Mouse (Mus musculus): Measurements from ENCODE around the gene Sestd1. TPM values are rescaled to one million over a fixed set of nuclear protein-coding genes. Genes with fewer than 3 reads are reported as not detected.
A peak's percentile ranks its signal among the peaks of the same experiment; 100 is the strongest.

The Sestd1 gene
- total RNA-seq, 1 experiment from 2014 or later: 20.3 TPM

GRCm38 (mm10) chr2:77270781-77271180 is 9.6 kb downstream of the Sestd1 start:
- DNase-seq: no peak

GRCm38 (mm10) chr2:77270136-77270535 is 10.3 kb downstream of the Sestd1 start:
- DNase-seq: no peak

- no peak for DNase-seq
These were observed 11.7 kb downstream of the Sestd1 start for GRCm38 (mm10) chr2:77268612-77269239.

GRCm38 (mm10) chr2:77266931-77267330 is 13.5 kb downstream of the Sestd1 start:
- DNase-seq: no peak

GRCm38 (mm10) chr2:77266011-77266410 is 14.4 kb downstream of the Sestd1 start:
- no peak for DNase-seq

- no peak for DNase-seq
These were observed 15.1 kb downstream of the Sestd1 start for GRCm38 (mm10) chr2:77265301-77265700.

- no peak for DNase-seq
These were observed 15.8 kb downstream of the Sestd1 start for GRCm38 (mm10) chr2:77264550-77264949.

- no peak for DNase-seq
These were observed 16.6 kb downstream of the Sestd1 start for GRCm38 (mm10) chr2:77263477-77264435.

- DNase-seq: no peak
These were observed 20.3 kb downstream of the Sestd1 start for GRCm38 (mm10) chr2:77260134-77260533.

- DNase-seq: no peak
These were observed 27.2 kb downstream of the Sestd1 start for GRCm38 (mm10) chr2:77253227-77253626.

GRCm38 (mm10) chr2:77251736-77252135 is 28.7 kb downstream of the Sestd1 start:
- no peak for DNase-seq

GRCm38 (mm10) chr2:77249771-77250681 is 30.4 kb downstream of the Sestd1 start:
- peak; percentile 62 for DNase-seq

- DNase-seq: no peak
These were observed 32.0 kb downstream of the Sestd1 start for GRCm38 (mm10) chr2:77248416-77248815.

- DNase-seq: no peak
These were observed 33.1 kb downstream of the Sestd1 start for GRCm38 (mm10) chr2:77247200-77247830.

GRCm38 (mm10) chr2:77245806-77246205 is 34.6 kb downstream of the Sestd1 start:
- DNase-seq: no peak

GRCm38 (mm10) chr2:77242248-77242647 is 38.1 kb downstream of the Sestd1 start:
- no peak for DNase-seq

- DNase-seq: no peak
These were observed 41.8 kb downstream of the Sestd1 start for GRCm38 (mm10) chr2:77238607-77239006.

GRCm38 (mm10) chr2:77238046-77238445 is 42.3 kb downstream of the Sestd1 start:
- DNase-seq: no peak

GRCm38 (mm10) chr2:77236860-77237259 is 43.5 kb downstream of the Sestd1 start:
- DNase-seq: no peak

GRCm38 (mm10) chr2:77235896-77236295 is 44.5 kb downstream of the Sestd1 start:
- no peak for DNase-seq

- DNase-seq: no peak
These were observed 47.8 kb downstream of the Sestd1 start for GRCm38 (mm10) chr2:77232604-77233003.

GRCm38 (mm10) chr2:77220960-77221359 is 59.4 kb downstream of the Sestd1 start:
- DNase-seq: no peak

Data from adrenal gland, postnatal 25 days (tissue).